In genomic region chr16:91166866-91167265, GRCm38 (mm10) we compare ENCODE assay signal across 8 mouse cellular contexts. TPM values are rescaled to one million over a fixed set of nuclear protein-coding genes. Genes with fewer than 3 reads are reported as not detected.
DNase-seq lines count a peak whose midpoint lies in the region; ATAC-seq and TF ChIP-seq lines count a peak whose summit lies in the region.

No protein-coding gene starts in this region.

- peaks cover 22% of the 10 kb centered on the region for H3K27me3 ChIP-seq in intestine, embryonic 14.5 days (replicated peaks; ENCODE audit: control insufficient read depth, insufficient read depth, low read length)
- H3K27me3 ChIP-seq in intestine, embryonic 16.5 days (replicated peaks; ENCODE audit: control insufficient read depth, insufficient read depth, low read length) = peaks cover 4% of the 10 kb centered on the region; the same call in 1 of the 2 replicates
- H3K27me3 ChIP-seq in liver, embryonic 14.5 days (ENCODE audit: control insufficient read depth, insufficient read depth, low read length) = peaks cover 11% of the 10 kb centered on the region
- H3K27me3 ChIP-seq in small intestine, adult 2 months (ENCODE audit: control insufficient read depth, insufficient read depth, low read length) = peaks cover 16% of the 10 kb centered on the region

- no peaks in the 10 kb centered on the region for H3K9me3 ChIP-seq in intestine, embryonic 14.5 days (ENCODE audit: control insufficient read depth, low read length)
- H3K9me3 ChIP-seq in intestine, embryonic 16.5 days (ENCODE audit: control insufficient read depth, low read length) = no peaks in the 10 kb centered on the region
- no peaks in the 10 kb centered on the region for H3K9me3 ChIP-seq in liver, embryonic 14.5 days (ENCODE audit: control insufficient read depth, low read length)

- H3K4me1 ChIP-seq in intestine, embryonic 14.5 days (replicated peaks; ENCODE audit: control insufficient read depth, insufficient read depth, low read length) = 0 out of 2 replicates have a peak, but pooled peaks cover 4% of the 10 kb centered on the region
- H3K4me1 ChIP-seq in intestine, embryonic 16.5 days (ENCODE audit: control insufficient read depth, insufficient read depth, low read length) = peaks cover 4% of the 10 kb centered on the region; the same call in 1 of the 2 replicates
- H3K4me1 ChIP-seq in liver, embryonic 14.5 days (replicated peaks; ENCODE audit: control insufficient read depth in 2 of 2, insufficient read depth in 2 of 2, low read length in 1 of 2) = peaks cover 0 to 2% of the 10 kb centered on the region in 2 experiments; a peak in 1 of 4 replicates
- H3K4me1 ChIP-seq in small intestine, adult 2 months (ENCODE audit: control insufficient read depth, insufficient read depth, insufficient read length, low read length) = no peaks in the 10 kb centered on the region; the same call in 1 of the 2 replicates

- peak; percentile 59 for DNase-seq in intestine, embryonic 14.5 days (ENCODE audit: low spot score)
- peak; percentile 45 for DNase-seq in MN1 (ENCODE audit: low spot score)
- DNase-seq in cerebellum, postnatal 14 days = peak; percentile 72 to 76
- peak in 2 of 3 experiments; percentile 4 to 9 for DNase-seq in liver, embryonic 14.5 days (ENCODE audit: low read depth in 3 of 3, low spot score in 3 of 3)

- H3K4me3 ChIP-seq in intestine, embryonic 14.5 days (ENCODE audit: low read depth, low read length) = no peak overlapping the region
- H3K4me3 ChIP-seq in intestine, embryonic 16.5 days (ENCODE audit: low read length) = no peak overlapping the region
- no peak overlapping the region for H3K4me3 ChIP-seq in liver, embryonic 14.5 days (ENCODE audit: insufficient read depth in 1 of 2, low read depth in 2 of 2, low read length in 2 of 2)
- H3K4me3 ChIP-seq in small intestine, adult 2 months (ENCODE audit: low read depth, low read length) = no peak overlapping the region

- TF ChIP-seq CTCF in liver, embryonic 14.5 days (IDR thresholded peaks at IDR 0.05; ENCODE audit: low read depth) = peak; percentile 72
- TF ChIP-seq CTCF in small intestine, adult 2 months (IDR thresholded peaks at IDR 0.05; ENCODE audit: extremely low read depth, insufficient read length, insufficient replicate concordance, low read depth, low read length) = peak; percentile 40; the same call in 1 of the 2 replicates

- no peak for ATAC-seq in intestine, embryonic 14.5 days (replicated peaks; ENCODE audit: low FRiP score, low TSS enrichment, low read depth)
- no peak; the same call in 1 of the 2 replicates for ATAC-seq in intestine, embryonic 16.5 days
- ATAC-seq in granulocyte monocyte progenitor cell, adult 5-6 weeks (replicated peaks; ENCODE audit: poor library complexity, severe bottlenecking) = peak; percentile 54; the same call in 1 of the 2 replicates
- ATAC-seq in liver, embryonic 14.5 days (ENCODE audit: insufficient read depth) = no peak
- ATAC-seq in activated CD4-positive, CD25-positive, alpha-beta regulatory T cell, adult 4 months = no peak

- H3K27ac ChIP-seq in intestine, embryonic 14.5 days (ENCODE audit: low read depth) = no peak overlapping the region
- H3K27ac ChIP-seq in intestine, embryonic 16.5 days (ENCODE audit: low read length) = no peak overlapping the region
- no peak overlapping the region for H3K27ac ChIP-seq in liver, embryonic 14.5 days
- no peak overlapping the region for H3K27ac ChIP-seq in small intestine, adult 2 months (ENCODE audit: insufficient read depth, low read depth, low read length)

- no peak for TF ChIP-seq EP300 in liver, embryonic 14.5 days (IDR thresholded peaks at IDR 0.05; ENCODE audit: low read depth)

- no peak for TF ChIP-seq POLR2A in small intestine, adult 2 months (IDR thresholded peaks at IDR 0.05; ENCODE audit: low read depth, low read length)

- no peak overlapping the region for H3K9ac ChIP-seq in intestine, embryonic 14.5 days (ENCODE audit: low read length)
- no peak overlapping the region for H3K9ac ChIP-seq in intestine, embryonic 16.5 days (ENCODE audit: low read depth, low read length)
- H3K9ac ChIP-seq in liver, embryonic 14.5 days (replicated peaks) = no peak overlapping the region

- H3K36me3 ChIP-seq in intestine, embryonic 14.5 days (ENCODE audit: control insufficient read depth, insufficient read depth, low read length) = no peaks in the 10 kb centered on the region
- H3K36me3 ChIP-seq in intestine, embryonic 16.5 days (ENCODE audit: control insufficient read depth, insufficient read depth, low read length) = no peaks in the 10 kb centered on the region
- no peaks in the 10 kb centered on the region for H3K36me3 ChIP-seq in liver, embryonic 14.5 days (replicated peaks; ENCODE audit: control insufficient read depth, insufficient read depth, low read depth)
- H3K36me3 ChIP-seq in small intestine, adult 2 months (ENCODE audit: control insufficient read depth, insufficient read depth, low read length) = no peaks in the 10 kb centered on the region

- no peak overlapping the region for H3K4me2 ChIP-seq in intestine, embryonic 14.5 days (ENCODE audit: low read length)
- H3K4me2 ChIP-seq in intestine, embryonic 16.5 days (ENCODE audit: low read depth, low read length) = no peak overlapping the region
- no peak overlapping the region for H3K4me2 ChIP-seq in liver, embryonic 14.5 days (ENCODE audit: low read depth)

RNA-seq across cellular contexts. Expression of gene Olig2, which starts 58.4 kb away (rescaled TPM):
- not detected in 2 replicates for polyA plus RNA-seq in intestine, embryonic 14.5 days (2014; fragmentation: Nextera tagmentation; extraction: Ambion mirVana)
- polyA plus RNA-seq in intestine, embryonic 16.5 days (2015; fragmentation: Nextera tagmentation; extraction: Ambion mirVana) = not detected in 2 replicates
- not detected in 2 replicates for total RNA-seq in granulocyte monocyte progenitor cell, adult 5-6 weeks (2014; fragmentation: Nextera tagmentation)
- total RNA-seq in granulocyte monocyte progenitor cell, adult 5-6 weeks (2017) = not detected in 2 replicates
- polyA plus RNA-seq in liver, embryonic 14.5 days (2012; rRNA removed) = 0.02 TPM in 1 of 2 replicates, not detected in the other
- polyA plus RNA-seq in liver, embryonic 14.5 days (2014; fragmentation: Nextera tagmentation; extraction: Ambion mirVana) = not detected in 2 replicates
- not detected in 2 replicates for polyA plus RNA-seq in small intestine, adult 2 months (2012; rRNA removed)
- not detected for polyA plus RNA-seq in activated CD4-positive, CD25-positive, alpha-beta regulatory T cell, adult 4 months (2017; shearing (Covaris generic))

Comparison
In these comparisons a context has a peak if more than half of its experiments do, and no peak if none do; other contexts are left out.
1. DNase-seq: peak in every context shown above with its lines; median percentile 74 in cerebellum, postnatal 14 days; 59 in intestine, embryonic 14.5 days; 45 in MN1; 6 in liver, embryonic 14.5 days.